Comparison of ENCODE assay signal across 15 mouse cellular contexts in the genomic region with DNA sequence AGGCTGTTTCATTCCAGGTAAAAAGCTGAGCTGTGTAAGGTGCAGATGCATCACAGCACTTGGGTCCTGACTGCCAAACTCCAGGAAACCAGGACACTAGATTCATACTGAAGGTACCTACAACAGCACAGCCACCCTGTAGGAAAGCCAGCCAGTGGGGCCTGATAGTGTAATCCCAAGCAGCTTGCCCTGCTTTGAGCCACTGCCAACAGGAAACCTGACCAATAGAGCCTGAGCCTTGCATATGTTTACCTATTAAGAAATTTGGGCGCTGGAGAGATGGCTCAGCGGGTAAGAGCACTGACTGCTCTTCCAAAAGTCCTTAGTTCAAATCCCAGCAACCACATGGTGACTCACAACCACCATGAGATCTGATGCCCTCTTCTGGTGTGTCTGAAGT. TPM values are rescaled to one million over a fixed set of nuclear protein-coding genes. Genes with fewer than 3 reads are reported as not detected.
DNase-seq lines count a peak whose midpoint lies in the region; ATAC-seq lines count a peak whose summit lies in the region.
"Had no signal": no experiment of that assay in that cellular context is flagged by ENCODE, and none has a peak within 500 bp of the region (broad histone marks: within the 10 kb centered on the region; RNA-seq: fewer than 3 reads in every experiment).

No protein-coding gene starts in this region.

- 82% methylated on average over 2 of the region's 2 CpGs for WGBS in kidney, embryonic 15.5 days

- H3K4me2 ChIP-seq in kidney, embryonic 15.5 days: no peak overlapping the region
- H3K4me2 ChIP-seq: embryonic facial prominence, embryonic 13.5 days; heart, embryonic 11.5 days; lung, embryonic 15.5 days had no signal

- peak; percentile 30 for DNase-seq in kidney, adult 9 months
- peak; percentile 67 for DNase-seq in brain, adult 2 months (ENCODE audit: low read depth, low spot score)
- DNase-seq in cerebellum, adult 18-20 months: peak; percentile 32 to 47
- DNase-seq in cerebellum, postnatal 36 days: peak; percentile 24 to 46
- no peak for DNase-seq in spleen, postnatal 36 days (ENCODE audit: low spot score in 2 of 2)
- no peak for DNase-seq in right cerebral cortex, adult 2 months (ENCODE audit: low spot score in 2 of 2)
- DNase-seq: forebrain, postnatal 0 days; kidney, postnatal 14 days; spleen, adult 18-20 months had no signal

- ATAC-seq in kidney, embryonic 15.5 days (replicated peaks; ENCODE audit: low FRiP score): no peak
- ATAC-seq: forebrain, postnatal 0 days; hindbrain, embryonic 16.5 days; intestine, postnatal 0 days had no signal

- H3K9ac ChIP-seq in kidney, embryonic 15.5 days: no peak overlapping the region
- H3K9ac ChIP-seq: embryonic facial prominence, embryonic 13.5 days; forebrain, postnatal 0 days; lung, embryonic 15.5 days had no signal

- H3K27ac ChIP-seq in kidney, embryonic 15.5 days: no peak overlapping the region
- H3K27ac ChIP-seq: embryonic facial prominence, embryonic 13.5 days; lung, embryonic 15.5 days had no signal

- H3K9me3 ChIP-seq in kidney, embryonic 15.5 days (replicated peaks): no peaks in the 10 kb centered on the region
- H3K9me3 ChIP-seq: embryonic facial prominence, embryonic 13.5 days; lung, embryonic 15.5 days had no signal

- H3K4me1 ChIP-seq in kidney, embryonic 15.5 days: peaks cover 10% of the 10 kb centered on the region

- no peaks in the 10 kb centered on the region for H3K27me3 ChIP-seq in kidney, embryonic 15.5 days
- H3K27me3 ChIP-seq: embryonic facial prominence, embryonic 13.5 days; lung, embryonic 15.5 days had no signal

- H3K36me3 ChIP-seq in kidney, embryonic 15.5 days: no peaks in the 10 kb centered on the region
- H3K36me3 ChIP-seq: embryonic facial prominence, embryonic 13.5 days; lung, embryonic 15.5 days had no signal

- H3K4me3 ChIP-seq in kidney, embryonic 15.5 days (replicated peaks): no peak overlapping the region
- H3K4me3 ChIP-seq: embryonic facial prominence, embryonic 13.5 days; lung, embryonic 15.5 days had no signal

RNA-seq across cellular contexts. Expression of a gene that starts 8.7 kb away (rescaled TPM):
- polyA plus RNA-seq in kidney, embryonic 15.5 days (2015; fragmentation: Nextera tagmentation; extraction: Ambion mirVana): 29.6 and 35.1 TPM in 2 replicates

RNA-seq across cellular contexts. Expression of a gene that starts 49.0 kb away (rescaled TPM):
- 38.6 and 46.4 TPM in 2 replicates for polyA plus RNA-seq in kidney, embryonic 15.5 days (2015; fragmentation: Nextera tagmentation; extraction: Ambion mirVana)

RNA-seq across cellular contexts. Expression of a gene that starts 51.2 kb away (rescaled TPM):
- polyA plus RNA-seq in kidney, embryonic 15.5 days (2015; fragmentation: Nextera tagmentation; extraction: Ambion mirVana): 37.9 and 40.1 TPM in 2 replicates

Comparison
In these comparisons a context has a peak if more than half of its experiments do, and no peak if none do; other contexts are left out.
1. DNase-seq: peak in kidney, adult 9 months (single experiment), brain, adult 2 months (single experiment), cerebellum, adult 18-20 months (2 of 2) and cerebellum, postnatal 36 days (2 of 2); none in spleen, postnatal 36 days (0 of 2) and right cerebral cortex, adult 2 months (0 of 2).